Mouse (Mus musculus) midbrain, embryonic 15.5 days (tissue): ENCODE data around the gene Lrtm2. TPM values are rescaled to one million over a fixed set of nuclear protein-coding genes. Genes with fewer than 3 reads are reported as not detected.

ENCODE experiments used
- ATAC-seq: fragments of 200-750 bp; cut with Nextera tagmentation; replicated peaks from 2 replicates; pipeline ENCODE4 v1.8.0; 2017; ENCODE audit warnings: moderate TSS enrichment
- H3K27ac ChIP-seq: fragments of 300-500 bp; sonication (generic); 2 replicates; pipeline ENCODE4 v1.5.1; 2015; ENCODE audit warnings: mild to moderate bottlenecking, inconsistent platforms
- H3K27me3 ChIP-seq: fragments of 300-500 bp; sonication (generic); replicated peaks from 2 replicates; pipeline ENCODE4 v1.6.1; 2015; ENCODE audit warnings: inconsistent platforms
- H3K36me3 ChIP-seq: fragments of 300-500 bp; sonication (generic); replicated peaks from 2 replicates; pipeline ENCODE4 v1.6.1; 2015; ENCODE audit warnings: inconsistent platforms
- H3K4me1 ChIP-seq: fragments of 300-500 bp; sonication (generic); 2 replicates; pipeline ENCODE4 v1.6.1; 2015; ENCODE audit warnings: inconsistent platforms
- H3K4me2 ChIP-seq: fragments of 300-500 bp; sonication (generic); 2 replicates; pipeline ENCODE4 v1.6.1; 2015; ENCODE audit warnings: inconsistent platforms, mild to moderate bottlenecking, moderate library complexity
- H3K4me3 ChIP-seq: fragments of 300-500 bp; sonication (generic); 2 replicates; pipeline ENCODE4 v1.5.1; 2015; ENCODE audit warnings: mild to moderate bottlenecking, inconsistent platforms
- H3K9ac ChIP-seq: fragments of 300-500 bp; sonication (generic); 2 replicates; pipeline ENCODE4 v1.6.1; 2015; ENCODE audit warnings: mild to moderate bottlenecking, inconsistent platforms
- H3K9me3 ChIP-seq: fragments of 300-500 bp; sonication (generic); 2 replicates; pipeline ENCODE4 v1.6.1; 2016; ENCODE audit warnings: inconsistent platforms
- WGBS: fragments of 180-500 bp; shearing (Covaris S2); methylation state at CpG from one replicate; pipeline ENCODE4 v1.1.7; 2015; ENCODE audit warnings: mixed read lengths; 5-methylcytosine and 5-hydroxymethylcytosine counted together
- polyA plus RNA-seq: library from polyadenylated mRNA; unstranded; fragments of >200 nt; fragmentation: Nextera tagmentation; extraction: Ambion mirVana; gene quantifications from 2 replicates; pipeline ENCODE4 v1.2.1, GENCODE M21; 2015

Gene Lrtm2
- polyA plus RNA-seq, 1 experiment from 2014 or later: 12.7 TPM

DNA sequence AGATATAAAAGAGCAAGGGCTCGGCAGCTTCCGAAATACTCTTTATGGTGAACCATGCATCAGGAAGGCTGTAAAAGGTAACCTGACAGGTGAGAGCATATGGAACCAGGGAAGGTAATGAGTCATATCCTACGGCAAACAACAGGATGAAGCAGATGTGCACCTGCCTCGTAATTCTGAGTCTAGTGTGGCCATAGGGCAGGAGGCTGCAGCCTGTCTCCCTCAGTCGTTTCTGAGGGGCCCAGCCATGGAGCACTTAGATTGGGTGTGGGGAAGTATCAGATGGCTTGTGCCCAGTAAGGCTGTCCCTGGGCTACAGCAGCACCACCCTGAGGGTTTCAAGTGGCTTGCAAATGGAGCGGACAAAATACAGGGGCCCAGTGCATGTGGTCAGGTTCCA is 21.9 kb upstream of the Lrtm2 start:
- Histone ChIP-seq H3K27ac (no peak overlapping the region), H3K36me3 (peaks cover 11% of the 10 kb centered on the region; the same call in 1 of the 2 replicates), H3K9me3 (no peaks in the 10 kb centered on the region), H3K9ac (no peak overlapping the region), H3K4me3 (no peak overlapping the region), H3K27me3 (no peaks in the 10 kb centered on the region), H3K4me2 (no peak overlapping the region), H3K4me1 (no peaks in the 10 kb centered on the region)
- 95% methylated on average over 6 of the region's 6 CpGs for WGBS
- no peak for ATAC-seq

DNA sequence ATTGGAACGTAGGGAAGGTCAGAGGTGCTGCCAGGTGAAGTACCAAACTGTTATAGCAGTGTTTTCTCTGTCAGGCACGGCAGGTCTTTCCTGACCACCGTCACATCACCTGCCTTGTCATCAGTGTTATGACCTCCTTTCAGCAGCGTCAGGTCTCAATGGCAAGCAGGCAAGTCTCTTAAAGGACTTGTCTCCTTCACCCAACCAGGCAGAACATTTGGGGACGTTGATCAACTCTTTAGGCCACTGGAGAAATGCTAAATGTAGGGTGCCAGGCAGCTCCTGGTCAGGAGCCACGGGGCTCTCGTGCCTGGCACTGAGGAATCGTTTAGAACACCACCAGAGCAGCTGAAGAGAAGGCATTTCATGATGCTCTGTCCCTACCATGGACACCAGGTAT is 21.1 kb upstream of the Lrtm2 start:
- no peak overlapping the region for H3K9ac ChIP-seq
- no peaks in the 10 kb centered on the region for H3K9me3 ChIP-seq
- no peaks in the 10 kb centered on the region for H3K4me1 ChIP-seq
- H3K4me3 ChIP-seq: no peak overlapping the region
- no peaks in the 10 kb centered on the region for H3K27me3 ChIP-seq
- H3K27ac ChIP-seq: no peak overlapping the region
- ATAC-seq: no peak
- no peak overlapping the region for H3K4me2 ChIP-seq
- 85% methylated on average over 8 of the region's 8 CpGs for WGBS
- peaks cover 6% of the 10 kb centered on the region; the same call in 1 of the 2 replicates for H3K36me3 ChIP-seq

DNA sequence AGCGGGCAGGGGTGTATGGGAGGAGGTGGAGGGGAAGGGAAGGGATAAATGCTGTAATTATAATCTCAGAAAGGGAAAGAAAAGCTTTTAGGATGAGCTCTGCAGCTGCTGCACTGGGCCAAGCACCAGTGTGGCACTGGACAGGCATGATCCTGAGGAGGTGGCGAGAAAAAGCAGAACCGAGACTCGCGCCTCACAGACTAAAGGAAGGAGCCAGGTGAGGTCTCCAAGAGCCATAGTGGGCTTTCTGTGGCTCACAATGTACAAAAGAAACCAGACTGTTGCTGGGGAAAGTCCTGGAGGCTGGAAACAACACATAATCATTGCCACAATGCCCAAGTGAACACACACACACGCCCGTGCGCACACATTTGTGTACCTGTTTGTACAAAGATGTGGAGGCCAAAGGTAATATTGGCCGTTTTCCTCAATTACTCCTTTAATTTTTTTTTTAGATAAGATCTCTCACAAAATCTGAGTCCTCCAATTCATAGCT is 20.2 kb upstream of the Lrtm2 start:
- H3K9ac ChIP-seq: no peak overlapping the region
- no peak for ATAC-seq
- no peak overlapping the region for H3K4me3 ChIP-seq
- H3K27me3 ChIP-seq: no peaks in the 10 kb centered on the region
- no peak overlapping the region for H3K4me2 ChIP-seq
- H3K36me3 ChIP-seq: peaks cover 5% of the 10 kb centered on the region; the same call in 1 of the 2 replicates
- no peak overlapping the region for H3K27ac ChIP-seq
- no peaks in the 10 kb centered on the region for H3K4me1 ChIP-seq
- no peaks in the 10 kb centered on the region for H3K9me3 ChIP-seq
- WGBS: 84% methylated on average over 9 of the region's 9 CpGs

GRCm38 (mm10) chr6:119348234-119348633 is 17.7 kb upstream of the Lrtm2 start:
- no peak overlapping the region for H3K4me3 ChIP-seq
- no peaks in the 10 kb centered on the region for H3K27me3 ChIP-seq
- H3K4me1 ChIP-seq: no peaks in the 10 kb centered on the region
- ATAC-seq: peak; percentile 61
- H3K4me2 ChIP-seq: no peak overlapping the region
- WGBS: 0% methylated on average over 1 of the region's 1 CpGs
- no peak overlapping the region for H3K27ac ChIP-seq
- H3K9me3 ChIP-seq: no peaks in the 10 kb centered on the region
- H3K36me3 ChIP-seq: no peaks in the 10 kb centered on the region; the same call in 1 of the 2 replicates
- H3K9ac ChIP-seq: no peak overlapping the region

GRCm38 (mm10) chr6:119347813-119348212 is 17.2 kb upstream of the Lrtm2 start:
- H3K9ac ChIP-seq: no peak overlapping the region
- no peak overlapping the region for H3K4me2 ChIP-seq
- no peaks in the 10 kb centered on the region for H3K36me3 ChIP-seq
- H3K27ac ChIP-seq: no peak overlapping the region
- H3K4me3 ChIP-seq: no peak overlapping the region
- H3K4me1 ChIP-seq: no peaks in the 10 kb centered on the region
- no peaks in the 10 kb centered on the region for H3K27me3 ChIP-seq
- ATAC-seq: 0 out of 2 replicates have a peak, but pooled peaks have one; percentile 6
- WGBS: 81% methylated on average over 5 of the region's 5 CpGs
- no peaks in the 10 kb centered on the region for H3K9me3 ChIP-seq

- Histone ChIP-seq H3K36me3 (no peaks in the 10 kb centered on the region), H3K4me1 (peaks cover 1% of the 10 kb centered on the region; the same call in 1 of the 2 replicates), H3K4me3 (no peak overlapping the region), H3K27me3 (no peaks in the 10 kb centered on the region), H3K27ac (no peak overlapping the region), H3K9ac (no peak overlapping the region), H3K9me3 (no peaks in the 10 kb centered on the region), H3K4me2 (no peak overlapping the region)
- 73% methylated on average over 10 of the region's 10 CpGs for WGBS
- ATAC-seq: no peak
Observed at GRCm38 (mm10) chr6:119346257-119346656, 15.7 kb upstream of the Lrtm2 start.

DNA sequence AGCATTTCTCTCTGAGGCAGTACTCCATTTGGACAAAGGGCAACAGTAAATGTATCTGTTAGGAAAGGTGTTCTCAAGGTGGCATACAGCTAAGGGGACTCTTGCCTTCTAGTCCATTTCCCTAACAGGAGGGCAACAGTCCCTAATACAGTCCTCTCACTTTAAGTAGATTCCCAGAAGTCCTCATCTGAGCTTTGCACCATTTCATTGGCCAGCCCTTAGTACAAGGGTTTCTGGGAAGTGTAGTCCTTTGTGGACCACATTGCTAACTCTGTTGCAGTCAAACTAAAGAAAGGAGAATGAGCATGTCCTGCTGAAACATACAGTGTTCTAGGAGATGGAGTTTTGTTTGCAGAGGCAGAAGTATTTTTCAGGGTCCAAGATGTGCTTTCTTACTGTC is 10.8 kb upstream of the Lrtm2 start:
- Histone ChIP-seq H3K9me3 (no peaks in the 10 kb centered on the region), H3K9ac (no peak overlapping the region), H3K4me2 (no peak overlapping the region), H3K4me3 (no peak overlapping the region), H3K27me3 (no peaks in the 10 kb centered on the region), H3K36me3 (no peaks in the 10 kb centered on the region), H3K27ac (0 out of 2 replicates have a peak overlapping the region, but pooled peaks have one; percentile 15), H3K4me1 (peaks cover 4% of the 10 kb centered on the region; the same call in 1 of the 2 replicates)
- peak; percentile 95 for ATAC-seq

- ATAC-seq: no peak
- Histone ChIP-seq H3K4me1 (peaks cover 4% of the 10 kb centered on the region; the same call in 1 of the 2 replicates), H3K36me3 (no peaks in the 10 kb centered on the region), H3K27ac (no peak overlapping the region), H3K9me3 (no peaks in the 10 kb centered on the region), H3K9ac (no peak overlapping the region), H3K27me3 (no peaks in the 10 kb centered on the region), H3K4me2 (no peak overlapping the region), H3K4me3 (no peak overlapping the region)
- WGBS: 26% methylated on average over 10 of the region's 11 CpGs
Observed at GRCm38 (mm10) chr6:119338121-119338912, 7.8 kb upstream of the Lrtm2 start.

DNA sequence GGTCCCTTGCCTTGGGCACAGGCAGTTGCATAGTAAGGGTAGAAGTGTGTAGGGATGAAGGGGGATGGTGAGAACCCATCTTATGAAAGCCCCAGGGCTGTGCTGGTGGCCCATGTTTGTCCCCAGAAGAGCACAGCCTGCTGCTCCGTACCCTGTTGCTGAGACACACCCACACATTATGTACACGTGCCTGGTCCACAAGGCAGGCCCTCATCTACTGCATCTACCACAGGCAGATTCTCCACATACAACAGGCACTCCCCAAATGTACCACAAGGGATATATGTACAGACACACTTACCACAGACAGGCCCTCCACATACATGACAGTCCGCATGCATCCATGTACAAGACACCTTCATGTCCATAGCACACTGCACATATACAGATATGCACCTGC is 6.7 kb upstream of the Lrtm2 start:
- no peaks in the 10 kb centered on the region for H3K27me3 ChIP-seq
- H3K9me3 ChIP-seq: no peaks in the 10 kb centered on the region
- peaks cover 4% of the 10 kb centered on the region; the same call in 1 of the 2 replicates for H3K4me1 ChIP-seq
- H3K36me3 ChIP-seq: no peaks in the 10 kb centered on the region
- no peak for ATAC-seq
- no peak overlapping the region for H3K4me2 ChIP-seq
- no peak overlapping the region for H3K4me3 ChIP-seq
- H3K27ac ChIP-seq: no peak overlapping the region
- WGBS: 77% methylated on average over 3 of the region's 3 CpGs
- no peak overlapping the region for H3K9ac ChIP-seq

DNA sequence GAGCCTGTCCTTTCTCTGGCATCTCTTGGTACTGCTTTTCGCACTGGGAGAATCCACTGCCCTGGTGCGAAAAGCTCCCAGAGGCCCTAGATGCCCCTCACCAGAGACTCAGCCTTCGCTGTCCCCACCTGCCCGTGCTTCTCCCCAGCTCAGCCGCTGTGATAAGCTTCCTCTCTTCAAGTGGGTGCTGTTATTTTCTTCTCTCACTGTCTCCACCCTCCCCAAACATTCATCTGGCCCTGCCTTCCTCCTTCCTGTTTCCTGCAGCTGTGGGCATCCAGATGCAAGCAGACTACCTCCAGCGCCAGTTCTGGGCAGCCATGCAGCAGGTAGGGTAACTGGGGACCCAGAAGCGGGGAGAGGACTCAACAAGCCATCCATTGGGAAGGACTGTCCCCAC is 5.6 kb upstream of the Lrtm2 start:
- H3K36me3 ChIP-seq: no peaks in the 10 kb centered on the region
- 78% methylated on average over 7 of the region's 7 CpGs for WGBS
- ATAC-seq: no peak
- no peaks in the 10 kb centered on the region for H3K27me3 ChIP-seq
- H3K4me1 ChIP-seq: peaks cover 10% of the 10 kb centered on the region
- H3K4me2 ChIP-seq: no peak overlapping the region
- no peak overlapping the region for H3K4me3 ChIP-seq
- H3K27ac ChIP-seq: no peak overlapping the region
- no peak overlapping the region for H3K9ac ChIP-seq
- no peaks in the 10 kb centered on the region for H3K9me3 ChIP-seq

GRCm38 (mm10) chr6:119333831-119334230 is 3.3 kb upstream of the Lrtm2 start:
- no peaks in the 10 kb centered on the region for H3K27me3 ChIP-seq
- H3K4me2 ChIP-seq: no peak overlapping the region
- H3K4me1 ChIP-seq: peaks cover 31% of the 10 kb centered on the region
- no peak for ATAC-seq
- H3K4me3 ChIP-seq: no peak overlapping the region
- WGBS: 40% methylated on average over 3 of the region's 3 CpGs
- H3K36me3 ChIP-seq: no peaks in the 10 kb centered on the region
- no peak overlapping the region for H3K27ac ChIP-seq
- no peaks in the 10 kb centered on the region for H3K9me3 ChIP-seq
- no peak overlapping the region for H3K9ac ChIP-seq

GRCm38 (mm10) chr6:119333202-119333601 is 2.6 kb upstream of the Lrtm2 start:
- no peak overlapping the region for H3K27ac ChIP-seq
- ATAC-seq: no peak
- H3K4me1 ChIP-seq: peaks cover 37% of the 10 kb centered on the region
- WGBS: 42% methylated on average over 3 of the region's 3 CpGs
- no peaks in the 10 kb centered on the region for H3K36me3 ChIP-seq
- H3K27me3 ChIP-seq: no peaks in the 10 kb centered on the region
- no peak overlapping the region for H3K4me2 ChIP-seq
- no peak overlapping the region for H3K9ac ChIP-seq
- H3K4me3 ChIP-seq: no peak overlapping the region
- no peaks in the 10 kb centered on the region for H3K9me3 ChIP-seq

DNA sequence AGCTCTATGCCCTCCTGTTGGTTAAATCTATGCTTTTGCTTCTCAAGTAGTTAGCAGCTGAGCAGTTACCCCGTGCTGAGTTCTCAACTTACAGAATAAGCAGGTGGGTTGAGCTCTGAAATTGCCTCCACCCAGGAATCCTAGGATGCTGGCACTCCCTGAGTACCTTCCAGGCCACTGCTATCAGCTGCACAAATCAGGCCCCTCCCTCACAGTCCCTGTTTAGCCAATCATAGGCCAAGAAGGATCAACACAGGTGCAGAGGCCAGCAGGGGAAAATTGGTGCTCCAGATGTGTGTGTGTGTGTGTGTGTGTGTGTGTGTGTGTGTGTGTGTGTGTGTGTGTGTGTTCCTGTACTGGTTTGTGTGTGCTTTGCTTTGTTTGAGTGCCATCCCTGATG is 1.5 kb upstream of the Lrtm2 start:
- H3K27ac ChIP-seq: no peak overlapping the region
- no peak overlapping the region for H3K4me2 ChIP-seq
- H3K9ac ChIP-seq: no peak overlapping the region
- H3K4me1 ChIP-seq: peaks cover 47% of the 10 kb centered on the region
- no peak for ATAC-seq
- H3K9me3 ChIP-seq: no peaks in the 10 kb centered on the region
- WGBS: 6% methylated on average over 1 of the region's 1 CpGs
- no peak overlapping the region for H3K4me3 ChIP-seq
- H3K36me3 ChIP-seq: no peaks in the 10 kb centered on the region
- no peaks in the 10 kb centered on the region for H3K27me3 ChIP-seq
